Comparison of ENCODE assay signal across 10 mouse cellular contexts in genomic region chr15:102409286-102409685, GRCm38 (mm10). TPM values are rescaled to one million over a fixed set of nuclear protein-coding genes. Genes with fewer than 3 reads are reported as not detected.
A peak's percentile ranks its signal among the peaks of the same experiment; 100 is the strongest.
DNase-seq lines count a peak whose midpoint lies in the region; ATAC-seq lines count a peak whose summit lies in the region.
"Had no signal": no experiment of that assay in that cellular context is flagged by ENCODE, and none has a peak within 500 bp of the region (broad histone marks: within the 10 kb centered on the region; RNA-seq: fewer than 3 reads in every experiment).

No protein-coding gene starts in this region.

- 96% methylated on average over 3 of the region's 3 CpGs for WGBS in midbrain, embryonic 10.5 days
- 97% methylated on average over 3 of the region's 3 CpGs for WGBS in midbrain, embryonic 11.5 days
- WGBS in limb, embryonic 10.5 days = 96% methylated on average over 3 of the region's 3 CpGs
- 95% methylated on average over 3 of the region's 3 CpGs for WGBS in neural tube, embryonic 15.5 days

- H3K36me3 ChIP-seq in midbrain, embryonic 10.5 days = peaks cover 68% of the 10 kb centered on the region
- peaks cover 47% of the 10 kb centered on the region for H3K36me3 ChIP-seq in midbrain, embryonic 11.5 days (ENCODE audit: control insufficient read depth, insufficient read depth, low read length)
- H3K36me3 ChIP-seq in limb, embryonic 10.5 days = peaks cover 72% of the 10 kb centered on the region
- peaks cover 37% of the 10 kb centered on the region for H3K36me3 ChIP-seq in neural tube, embryonic 15.5 days

- H3K4me3 ChIP-seq in midbrain, embryonic 10.5 days = peak overlapping the region; percentile 18; the same call in 1 of the 2 replicates
- H3K4me3 ChIP-seq in midbrain, embryonic 11.5 days (ENCODE audit: low read depth, low read length) = no peak overlapping the region
- H3K4me3 ChIP-seq in limb, embryonic 10.5 days = 0 out of 2 replicates have a peak overlapping the region, but pooled peaks have one; percentile 14
- H3K4me3 ChIP-seq in neural tube, embryonic 15.5 days (replicated peaks) = no peak overlapping the region

- no peak overlapping the region for H3K4me2 ChIP-seq in midbrain, embryonic 11.5 days
- H3K4me2 ChIP-seq in neural tube, embryonic 15.5 days = peak overlapping the region; percentile 22

- H3K4me1 ChIP-seq in midbrain, embryonic 10.5 days = peaks cover 53% of the 10 kb centered on the region
- H3K4me1 ChIP-seq in midbrain, embryonic 11.5 days (ENCODE audit: control insufficient read depth, insufficient read depth, low read length) = peaks cover 27% of the 10 kb centered on the region
- H3K4me1 ChIP-seq in limb, embryonic 10.5 days = peaks cover 42% of the 10 kb centered on the region
- H3K4me1 ChIP-seq in neural tube, embryonic 15.5 days = peaks cover 60% of the 10 kb centered on the region

- no peak for ATAC-seq in midbrain, embryonic 11.5 days (ENCODE audit: low FRiP score)
- ATAC-seq in neural tube, embryonic 15.5 days (ENCODE audit: low FRiP score) = no peak

- no peak overlapping the region for H3K9ac ChIP-seq in midbrain, embryonic 11.5 days (ENCODE audit: low read length)
- no peak overlapping the region for H3K9ac ChIP-seq in neural tube, embryonic 15.5 days (replicated peaks)

- no peaks in the 10 kb centered on the region for H3K27me3 ChIP-seq in midbrain, embryonic 10.5 days (ENCODE audit: low read depth, poor library complexity, severe bottlenecking)
- H3K27me3 ChIP-seq in midbrain, embryonic 11.5 days (ENCODE audit: control insufficient read depth, insufficient read depth, low read length) = no peaks in the 10 kb centered on the region
- H3K27me3 ChIP-seq in limb, embryonic 10.5 days (ENCODE audit: low read depth, poor library complexity, severe bottlenecking) = no peaks in the 10 kb centered on the region
- H3K27me3 ChIP-seq in neural tube, embryonic 15.5 days (replicated peaks) = no peaks in the 10 kb centered on the region

- H3K27ac ChIP-seq in midbrain, embryonic 10.5 days (replicated peaks) = no peak overlapping the region
- no peak overlapping the region for H3K27ac ChIP-seq in midbrain, embryonic 11.5 days (ENCODE audit: low read depth, low read length)
- H3K27ac ChIP-seq in limb, embryonic 10.5 days = no peak overlapping the region
- H3K27ac ChIP-seq in neural tube, embryonic 15.5 days (replicated peaks) = no peak overlapping the region

- H3K9me3 ChIP-seq in midbrain, embryonic 10.5 days (replicated peaks) = no peaks in the 10 kb centered on the region; the same call in 1 of the 2 replicates
- no peaks in the 10 kb centered on the region for H3K9me3 ChIP-seq in midbrain, embryonic 11.5 days (ENCODE audit: control insufficient read depth, low read length)
- H3K9me3 ChIP-seq in limb, embryonic 10.5 days (replicated peaks) = no peaks in the 10 kb centered on the region
- H3K9me3 ChIP-seq in neural tube, embryonic 15.5 days (replicated peaks) = no peaks in the 10 kb centered on the region

- DNase-seq in heart, adult 11 months = peak; percentile 92
- no peak for DNase-seq in heart, postnatal 4 days
- no peak for DNase-seq in midbrain, embryonic 10.5 days (ENCODE audit: low spot score)
- no peak for DNase-seq in midbrain, embryonic 11.5 days (ENCODE audit: low spot score, missing footprints)
- no peak for DNase-seq in limb, embryonic 10.5 days (ENCODE audit: low spot score)
- DNase-seq in layer of hippocampus, postnatal 14 days (ENCODE audit: low spot score in 2 of 2) = no peak
- DNase-seq in right cerebral cortex, postnatal 14 days = no peak
- DNase-seq: kidney, adult 2 months; thymus, postnatal 14 days had no signal

RNA-seq across cellular contexts. Expression of gene Sp1, which starts 3.3 kb away (rescaled TPM):
- total RNA-seq in heart, postnatal 4 days (2021) = 10 to 100 TPM; 55.5 to 74.3 TPM
- 7.9 and 8.9 TPM in 2 replicates for polyA plus RNA-seq in midbrain, embryonic 10.5 days (2016; fragmentation: Nextera tagmentation; extraction: Ambion mirVana)
- polyA plus RNA-seq in midbrain, embryonic 11.5 days (2014; fragmentation: Nextera tagmentation; extraction: Ambion mirVana) = 11.2 and 11.7 TPM in 2 replicates
- polyA plus RNA-seq in limb, embryonic 10.5 days (2016; fragmentation: Nextera tagmentation; extraction: Ambion mirVana) = 9.1 and 9.8 TPM in 2 replicates
- 3.0 and 3.9 TPM in 2 replicates for polyA plus RNA-seq in neural tube, embryonic 15.5 days (2015; fragmentation: Nextera tagmentation; extraction: Ambion mirVana)
- 10 to 100 TPM; 22.9 to 28.3 TPM for total RNA-seq in layer of hippocampus, postnatal 14 days (2021)

RNA-seq across cellular contexts. Expression of gene Amhr2, which starts 35.9 kb away (rescaled TPM):
- total RNA-seq in heart, postnatal 4 days (2021) = 1 to 10 TPM in 1 of 2 experiments, under 1 TPM in 1; 0.77 to 1.6 TPM
- 0.10 and 0.50 TPM in 2 replicates for polyA plus RNA-seq in midbrain, embryonic 10.5 days (2016; fragmentation: Nextera tagmentation; extraction: Ambion mirVana)
- 0.37 TPM in 1 of 2 replicates, not detected in the other for polyA plus RNA-seq in midbrain, embryonic 11.5 days (2014; fragmentation: Nextera tagmentation; extraction: Ambion mirVana)
- 0.15 TPM in 1 of 2 replicates, not detected in the other for polyA plus RNA-seq in limb, embryonic 10.5 days (2016; fragmentation: Nextera tagmentation; extraction: Ambion mirVana)
- polyA plus RNA-seq in neural tube, embryonic 15.5 days (2015; fragmentation: Nextera tagmentation; extraction: Ambion mirVana) = 0.83 and 1.1 TPM in 2 replicates
- under 1 TPM; 0.52 to 0.71 TPM for total RNA-seq in layer of hippocampus, postnatal 14 days (2021)

RNA-seq across cellular contexts. Expression of gene Sp7, which starts 42.3 kb away (rescaled TPM):
- not detected for total RNA-seq in heart, postnatal 4 days (2021)
- 0.59 and 0.66 TPM in 2 replicates for polyA plus RNA-seq in midbrain, embryonic 10.5 days (2016; fragmentation: Nextera tagmentation; extraction: Ambion mirVana)
- polyA plus RNA-seq in midbrain, embryonic 11.5 days (2014; fragmentation: Nextera tagmentation; extraction: Ambion mirVana) = 0.51 and 0.90 TPM in 2 replicates
- 1.6 and 1.8 TPM in 2 replicates for polyA plus RNA-seq in limb, embryonic 10.5 days (2016; fragmentation: Nextera tagmentation; extraction: Ambion mirVana)
- 0.88 and 0.95 TPM in 2 replicates for polyA plus RNA-seq in neural tube, embryonic 15.5 days (2015; fragmentation: Nextera tagmentation; extraction: Ambion mirVana)
- under 1 TPM; 0.69 to 0.90 TPM for total RNA-seq in layer of hippocampus, postnatal 14 days (2021)

RNA-seq across cellular contexts. Expression of gene Prr13, which starts 49.5 kb away (rescaled TPM):
- 10 to 100 TPM; 26.4 to 28.0 TPM for total RNA-seq in heart, postnatal 4 days (2021)
- 75.7 and 82.3 TPM in 2 replicates for polyA plus RNA-seq in midbrain, embryonic 10.5 days (2016; fragmentation: Nextera tagmentation; extraction: Ambion mirVana)
- 92.7 and 110 TPM in 2 replicates for polyA plus RNA-seq in midbrain, embryonic 11.5 days (2014; fragmentation: Nextera tagmentation; extraction: Ambion mirVana)
- 57.6 and 60.5 TPM in 2 replicates for polyA plus RNA-seq in limb, embryonic 10.5 days (2016; fragmentation: Nextera tagmentation; extraction: Ambion mirVana)
- 80.9 and 87.7 TPM in 2 replicates for polyA plus RNA-seq in neural tube, embryonic 15.5 days (2015; fragmentation: Nextera tagmentation; extraction: Ambion mirVana)
- 10 to 100 TPM; 23.1 to 25.0 TPM for total RNA-seq in layer of hippocampus, postnatal 14 days (2021)

RNA-seq across cellular contexts. Expression of gene Aaas, which starts 58.7 kb away (rescaled TPM):
- 10 to 100 TPM; 29.2 to 30.0 TPM for total RNA-seq in heart, postnatal 4 days (2021)
- 115 and 128 TPM in 2 replicates for polyA plus RNA-seq in midbrain, embryonic 10.5 days (2016; fragmentation: Nextera tagmentation; extraction: Ambion mirVana)
- 76.5 and 82.5 TPM in 2 replicates for polyA plus RNA-seq in midbrain, embryonic 11.5 days (2014; fragmentation: Nextera tagmentation; extraction: Ambion mirVana)
- polyA plus RNA-seq in limb, embryonic 10.5 days (2016; fragmentation: Nextera tagmentation; extraction: Ambion mirVana) = 150 and 163 TPM in 2 replicates
- polyA plus RNA-seq in neural tube, embryonic 15.5 days (2015; fragmentation: Nextera tagmentation; extraction: Ambion mirVana) = 30.4 and 49.7 TPM in 2 replicates
- total RNA-seq in layer of hippocampus, postnatal 14 days (2021) = 10 to 100 TPM; 25.5 to 27.7 TPM

Comparison
In these comparisons a context has a peak if more than half of its experiments do, and no peak if none do; other contexts are left out.
1. H3K4me3 ChIP-seq: peak in midbrain, embryonic 10.5 days (single experiment) and limb, embryonic 10.5 days (single experiment); none in midbrain, embryonic 11.5 days (single experiment) and neural tube, embryonic 15.5 days (single experiment).